Mouse (Mus musculus): Measurements from ENCODE around the gene Phip. TPM values are rescaled to one million over a fixed set of nuclear protein-coding genes. Genes with fewer than 3 reads are reported as not detected.

Phip gene
- polyA plus RNA-seq, 1 experiment from 2014 or later: 52.4 TPM

DNA sequence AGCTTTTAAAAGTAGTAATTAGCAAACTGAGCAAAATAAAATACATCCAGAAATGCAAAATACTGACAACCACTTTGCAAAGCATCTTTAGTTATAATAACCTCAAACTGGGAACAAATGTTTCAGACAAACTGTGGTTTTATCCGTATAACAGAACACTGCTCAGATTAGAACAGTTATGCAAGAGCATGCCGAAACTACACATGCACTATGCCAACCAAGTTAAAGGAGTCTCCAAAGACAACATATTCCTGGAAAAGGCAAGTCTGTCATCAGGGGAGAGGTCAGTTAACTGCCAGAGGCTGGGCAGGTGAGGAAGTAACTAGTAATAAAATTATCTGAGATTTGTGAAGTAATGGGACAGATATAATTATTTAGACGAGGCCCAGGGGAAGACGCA is 132.6 kb downstream of the Phip start:
- WGBS: 88% methylated on average over 4 of the region's 4 CpGs
- H3K4me1 ChIP-seq (ENCODE audit: control insufficient read depth in 2 of 2, insufficient read depth in 2 of 2, low read length in 2 of 2): no peaks in the 10 kb centered on the region

DNA sequence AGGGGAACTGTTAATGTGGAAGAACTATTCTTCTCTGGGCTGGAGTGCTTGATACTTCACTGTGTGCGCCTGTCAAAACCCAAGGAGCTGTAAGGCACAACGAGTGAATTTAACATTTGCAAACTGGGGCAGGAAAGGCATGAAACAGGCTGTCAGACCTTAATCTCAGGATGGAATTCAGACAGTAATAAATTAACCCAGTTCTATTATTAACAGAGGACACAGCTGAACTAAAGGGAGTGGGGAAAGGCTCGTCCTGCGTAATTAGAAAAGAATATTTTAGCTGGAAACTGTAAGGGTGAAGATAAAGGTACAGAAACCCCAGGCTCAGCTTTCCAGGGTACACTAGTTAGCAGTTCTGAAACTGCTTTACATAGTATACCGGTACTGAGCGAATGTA is 139.4 kb downstream of the Phip start:
- 0 out of 4 replicates have a peak, but pooled peaks cover 0 to 3% of the 10 kb centered on the region in 2 experiments for H3K4me1 ChIP-seq (ENCODE audit: control insufficient read depth in 2 of 2, insufficient read depth in 2 of 2, low read length in 2 of 2)
- no peak overlapping the region for H3K27ac ChIP-seq (replicated peaks in 1 of 2; ENCODE audit: control insufficient read depth in 1 of 2, insufficient read depth in 1 of 2, low read depth in 2 of 2, low read length in 2 of 2)
- H3K4me3 ChIP-seq (ENCODE audit: control insufficient read depth in 1 of 2, insufficient read depth in 1 of 2, low read depth in 1 of 2, low read length in 2 of 2): no peak overlapping the region
- no peaks in the 10 kb centered on the region for H3K9me3 ChIP-seq (ENCODE audit: control insufficient read depth, low read length)
- H3K27me3 ChIP-seq (ENCODE audit: control insufficient read depth, insufficient read depth, low read length): no peaks in the 10 kb centered on the region
- no peak for ATAC-seq (ENCODE audit: insufficient number of reproducible peaks, insufficient read depth, low FRiP score, low read depth)
- WGBS: 75% methylated on average over 6 of the region's 6 CpGs
- no peak overlapping the region for H3K9ac ChIP-seq (ENCODE audit: low read length)
- H3K36me3 ChIP-seq (ENCODE audit: control insufficient read depth, insufficient read depth, low read length): peaks cover 9% of the 10 kb centered on the region; the same call in 1 of the 2 replicates
- no peak overlapping the region for H3K4me2 ChIP-seq (ENCODE audit: low read length)

More for the DNA sequence above, 132.6 kb downstream of the Phip start:
- Histone ChIP-seq H3K9ac (ENCODE audit: low read length) (no peak overlapping the region), H3K27ac (replicated peaks in 1 of 2; ENCODE audit: control insufficient read depth in 1 of 2, insufficient read depth in 1 of 2, low read depth in 2 of 2, low read length in 2 of 2) (no peak overlapping the region), H3K36me3 (ENCODE audit: control insufficient read depth, insufficient read depth, low read length) (peaks cover 12% of the 10 kb centered on the region), H3K4me3 (ENCODE audit: control insufficient read depth in 1 of 2, insufficient read depth in 1 of 2, low read depth in 1 of 2, low read length in 2 of 2) (no peak overlapping the region), H3K27me3 (ENCODE audit: control insufficient read depth, insufficient read depth, low read length) (no peaks in the 10 kb centered on the region), H3K9me3 (ENCODE audit: control insufficient read depth, low read length) (no peaks in the 10 kb centered on the region), H3K4me2 (ENCODE audit: low read length) (no peak overlapping the region)
- ATAC-seq (ENCODE audit: insufficient number of reproducible peaks, insufficient read depth, low FRiP score, low read depth): no peak

DNA sequence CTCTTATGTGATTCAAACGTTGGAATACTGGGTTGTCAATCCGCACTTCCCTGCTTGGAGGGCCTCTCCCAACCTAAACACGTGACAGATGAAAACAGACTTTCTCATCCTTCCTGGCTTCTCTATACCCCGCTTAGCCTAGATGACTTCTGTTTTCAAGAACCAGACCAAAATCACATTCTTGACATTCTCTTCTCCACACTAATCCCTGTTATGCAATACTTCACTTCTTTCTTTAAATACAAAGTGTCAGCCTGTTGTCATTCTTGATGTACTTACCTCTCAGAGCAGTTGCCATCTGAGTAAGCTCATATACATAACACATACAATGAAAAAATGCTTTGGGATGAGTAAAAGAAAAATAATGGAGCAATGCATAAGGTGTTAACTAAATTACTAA is 143.4 kb downstream of the Phip start:
- no peak overlapping the region for H3K27ac ChIP-seq (replicated peaks in 1 of 2; ENCODE audit: control insufficient read depth in 1 of 2, insufficient read depth in 1 of 2, low read depth in 2 of 2, low read length in 2 of 2)

DNA sequence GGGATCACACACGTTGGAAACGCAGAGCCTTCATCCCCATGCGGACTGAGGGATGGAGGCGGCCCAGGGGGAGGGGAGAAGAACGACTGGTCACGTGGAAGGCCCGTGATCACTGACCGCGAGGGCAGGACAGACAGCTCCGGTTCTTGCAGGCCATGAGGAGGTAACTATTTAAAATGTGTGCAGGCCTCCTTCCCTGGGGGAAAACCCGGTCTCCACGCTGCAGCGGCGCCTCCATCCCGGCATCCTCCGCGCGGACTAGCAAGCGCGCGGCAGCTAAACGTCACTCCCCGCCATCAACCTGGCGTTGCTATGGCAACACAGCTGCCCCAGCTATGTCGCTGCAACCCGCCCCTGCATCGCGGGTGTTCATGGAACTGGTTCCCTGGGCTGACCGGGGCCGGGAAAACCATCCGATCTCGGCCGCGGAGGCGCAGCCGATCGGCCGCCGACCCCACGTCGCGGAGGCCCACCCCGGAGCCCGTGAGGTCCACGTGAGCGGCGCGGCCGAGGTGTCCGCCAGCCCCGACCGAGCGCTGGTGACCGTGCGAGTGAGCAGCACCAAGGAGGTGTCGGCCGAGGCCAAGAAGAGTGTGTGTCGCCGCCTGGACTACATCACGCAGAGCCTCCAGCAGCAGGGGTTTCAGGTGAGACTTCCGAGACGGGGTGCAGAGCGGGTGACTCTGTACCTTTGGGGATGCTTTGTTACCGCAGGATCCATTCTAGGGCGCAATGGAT is 145.5 kb downstream of the Phip start:
- Histone ChIP-seq H3K36me3 (ENCODE audit: control insufficient read depth, insufficient read depth, low read length) (no peaks in the 10 kb centered on the region), H3K4me3 (ENCODE audit: control insufficient read depth in 1 of 2, insufficient read depth in 1 of 2, low read depth in 1 of 2, low read length in 2 of 2) (peak overlapping the region; percentile 64 to 80), H3K9me3 (ENCODE audit: control insufficient read depth, low read length) (no peaks in the 10 kb centered on the region), H3K4me2 (ENCODE audit: low read length) (peak overlapping the region; percentile 71), H3K27ac (replicated peaks in 1 of 2; ENCODE audit: control insufficient read depth in 1 of 2, insufficient read depth in 1 of 2, low read depth in 2 of 2, low read length in 2 of 2) (peak overlapping the region; percentile 76 to 77), H3K9ac (ENCODE audit: low read length) (peak overlapping the region; percentile 82), H3K27me3 (ENCODE audit: control insufficient read depth, insufficient read depth, low read length) (no peaks in the 10 kb centered on the region), H3K4me1 (ENCODE audit: control insufficient read depth in 2 of 2, insufficient read depth in 2 of 2, low read length in 2 of 2) (peaks cover 0 to 8% of the 10 kb centered on the region in 2 experiments)
- WGBS: 1% methylated on average over 65 of the region's 65 CpGs
- ATAC-seq (ENCODE audit: insufficient number of reproducible peaks, insufficient read depth, low FRiP score, low read depth): peak; percentile 82

More for the DNA sequence above, 143.4 kb downstream of the Phip start:
- 44% methylated on average over 4 of the region's 4 CpGs for WGBS
- H3K27me3 ChIP-seq (ENCODE audit: control insufficient read depth, insufficient read depth, low read length): no peaks in the 10 kb centered on the region
- H3K9me3 ChIP-seq (ENCODE audit: control insufficient read depth, low read length): no peaks in the 10 kb centered on the region
- no peak overlapping the region for H3K4me2 ChIP-seq (ENCODE audit: low read length)
- H3K4me1 ChIP-seq (ENCODE audit: control insufficient read depth in 2 of 2, insufficient read depth in 2 of 2, low read length in 2 of 2): peaks cover 0 to 8% of the 10 kb centered on the region in 2 experiments
- no peak for ATAC-seq (ENCODE audit: insufficient number of reproducible peaks, insufficient read depth, low FRiP score, low read depth)
- no peak overlapping the region for H3K9ac ChIP-seq (ENCODE audit: low read length)
- H3K36me3 ChIP-seq (ENCODE audit: control insufficient read depth, insufficient read depth, low read length): no peaks in the 10 kb centered on the region
- no peak overlapping the region for H3K4me3 ChIP-seq (ENCODE audit: control insufficient read depth in 1 of 2, insufficient read depth in 1 of 2, low read depth in 1 of 2, low read length in 2 of 2)

DNA sequence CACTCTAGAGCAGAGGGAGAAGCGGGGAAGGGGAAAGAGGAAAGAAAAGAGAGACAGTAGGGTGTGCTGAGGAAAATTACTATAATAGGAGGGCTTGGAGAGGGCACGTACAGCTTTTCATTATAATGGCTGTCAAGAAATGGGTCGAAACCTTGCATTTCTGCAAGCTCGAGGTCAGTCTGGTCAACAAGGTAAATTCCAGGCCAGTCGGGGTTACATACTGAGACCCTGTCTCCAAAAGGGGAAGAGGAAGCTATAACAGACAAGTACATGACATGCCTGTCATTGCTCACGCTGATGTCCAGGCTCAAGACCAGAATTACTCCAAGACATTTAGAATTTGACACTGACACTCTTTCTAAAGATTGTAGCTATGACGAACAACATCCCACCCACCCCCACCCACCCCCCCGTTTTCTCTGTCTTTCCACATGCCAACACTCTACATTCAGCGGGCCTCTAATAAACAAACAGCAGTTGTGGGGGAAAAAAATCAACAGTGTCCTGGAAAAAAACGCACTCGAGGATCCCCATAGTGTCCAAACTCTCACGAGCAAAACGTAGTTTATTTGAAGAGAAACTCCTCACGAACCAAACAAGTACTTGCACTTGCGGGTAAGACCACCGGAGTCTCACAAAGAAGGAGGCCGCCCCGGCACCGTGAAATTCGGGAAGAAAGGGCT is 146.2 kb downstream of the Phip start, which contains the start of gene Irak1bp1:
Gene Irak1bp1, plus strand, starts transcription at position 534 of the 683 bp plus-strand sequence.
- no peaks in the 10 kb centered on the region for H3K36me3 ChIP-seq (ENCODE audit: control insufficient read depth, insufficient read depth, low read length)
- no peak for ATAC-seq (ENCODE audit: insufficient number of reproducible peaks, insufficient read depth, low FRiP score, low read depth)
- no peaks in the 10 kb centered on the region for H3K9me3 ChIP-seq (ENCODE audit: control insufficient read depth, low read length)
- H3K4me2 ChIP-seq (ENCODE audit: low read length): peak within 1 kb of the TSS; percentile 71
- WGBS: 17% methylated on average over 20 of the region's 20 CpGs
- peaks cover 0 to 8% of the 10 kb centered on the region in 2 experiments for H3K4me1 ChIP-seq (ENCODE audit: control insufficient read depth in 2 of 2, insufficient read depth in 2 of 2, low read length in 2 of 2)
- peak within 1 kb of the TSS; percentile 76 to 77 for H3K27ac ChIP-seq (replicated peaks in 1 of 2; ENCODE audit: control insufficient read depth in 1 of 2, insufficient read depth in 1 of 2, low read depth in 2 of 2, low read length in 2 of 2)
- H3K4me3 ChIP-seq (ENCODE audit: control insufficient read depth in 1 of 2, insufficient read depth in 1 of 2, low read depth in 1 of 2, low read length in 2 of 2): peak within 1 kb of the TSS; percentile 64 to 80
- peak within 1 kb of the TSS; percentile 82 for H3K9ac ChIP-seq (ENCODE audit: low read length)
- H3K27me3 ChIP-seq (ENCODE audit: control insufficient read depth, insufficient read depth, low read length): no peaks in the 10 kb centered on the region

DNA sequence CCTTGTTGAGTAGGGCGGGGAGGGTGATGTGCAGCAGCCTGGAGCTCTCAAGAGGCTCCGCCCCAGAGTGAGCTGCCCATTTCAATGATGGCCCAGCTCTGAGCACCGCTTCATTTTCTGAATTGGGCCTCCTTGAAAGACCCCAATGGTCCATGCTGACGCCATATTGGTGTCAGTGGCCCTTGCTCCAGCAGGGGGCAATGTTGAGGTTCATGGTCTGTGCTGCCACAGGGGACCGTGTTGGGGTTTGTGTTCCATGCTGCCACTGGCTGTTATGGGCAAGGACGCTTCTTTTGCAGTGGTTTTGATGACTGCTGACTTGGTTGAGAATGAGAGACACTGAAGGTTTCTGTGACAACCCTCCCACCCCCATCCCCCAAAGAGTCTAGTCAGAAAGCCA is 148.9 kb downstream of the Phip start:
- Histone ChIP-seq H3K4me2 (ENCODE audit: low read length) (no peak overlapping the region), H3K4me1 (ENCODE audit: control insufficient read depth in 2 of 2, insufficient read depth in 2 of 2, low read length in 2 of 2) (peaks cover 0 to 5% of the 10 kb centered on the region in 2 experiments), H3K9me3 (ENCODE audit: control insufficient read depth, low read length) (no peaks in the 10 kb centered on the region), H3K27ac (replicated peaks in 1 of 2; ENCODE audit: control insufficient read depth in 1 of 2, insufficient read depth in 1 of 2, low read depth in 2 of 2, low read length in 2 of 2) (no peak overlapping the region), H3K27me3 (ENCODE audit: control insufficient read depth, insufficient read depth, low read length) (no peaks in the 10 kb centered on the region), H3K9ac (ENCODE audit: low read length) (no peak overlapping the region), H3K36me3 (ENCODE audit: control insufficient read depth, insufficient read depth, low read length) (no peaks in the 10 kb centered on the region), H3K4me3 (ENCODE audit: control insufficient read depth in 1 of 2, insufficient read depth in 1 of 2, low read depth in 1 of 2, low read length in 2 of 2) (no peak overlapping the region)
- WGBS: 91% methylated on average over 6 of the region's 6 CpGs
- ATAC-seq (ENCODE audit: insufficient number of reproducible peaks, insufficient read depth, low FRiP score, low read depth): no peak; the same call in 1 of the 2 replicates
